Mouse (Mus musculus): ENCODE measurements around the gene Rhof. TPM values are rescaled to one million over a fixed set of nuclear protein-coding genes. Genes with fewer than 3 reads are reported as not detected.

Gene Rhof
- polyA plus RNA-seq, 1 experiment from 2014 or later, result 2.5 TPM

DNA sequence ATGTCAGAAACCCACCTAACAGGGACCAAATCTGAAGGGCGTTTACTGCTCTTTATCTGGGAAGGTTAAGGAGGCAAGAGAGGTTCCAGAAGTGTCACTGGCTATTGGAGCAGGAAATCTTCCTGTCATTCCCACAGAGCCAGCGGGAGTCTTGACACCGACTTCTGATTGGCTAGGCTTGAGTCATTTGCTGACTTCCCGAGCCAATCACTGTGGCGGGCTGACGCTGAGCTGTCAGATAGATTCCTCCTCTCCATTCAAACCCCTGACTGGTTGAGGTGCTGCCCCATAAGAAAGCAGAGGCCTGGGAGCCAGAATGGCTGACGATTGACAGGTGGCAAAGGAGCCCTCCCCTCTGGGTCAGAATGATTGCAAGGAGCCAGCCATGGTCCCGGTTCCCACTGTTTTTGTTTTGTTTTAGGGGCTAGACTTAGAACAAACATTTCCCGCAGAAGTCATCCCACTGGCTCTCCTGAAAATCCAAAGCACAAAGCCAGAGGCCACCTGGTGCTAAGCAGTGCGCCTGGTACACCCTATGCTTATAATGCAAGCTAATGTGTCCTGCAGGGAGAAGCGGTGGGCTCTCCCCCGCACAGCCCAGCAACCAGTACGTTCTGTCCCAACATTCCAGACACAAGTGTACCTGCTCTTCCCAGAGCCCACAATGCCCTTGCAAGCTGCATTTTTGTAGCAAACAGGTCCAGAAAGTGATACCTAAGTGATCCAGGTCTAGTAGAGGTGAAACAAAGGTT lies 22.9 kb downstream of the Rhof start:
- ATAC-seq (ENCODE audit: insufficient read depth) (peak; percentile 78), DNase-seq (peak; percentile 68)
- Histone ChIP-seq H3K9ac (no peak overlapping the region), H3K9me3 (ENCODE audit: low read depth, low read length) (no peaks in the 10 kb centered on the region), H3K4me3 (ENCODE audit: low read depth, low read length) (no peak overlapping the region), H3K27ac (ENCODE audit: low read depth) (no peak overlapping the region), H3K36me3 (ENCODE audit: insufficient read depth) (no peaks in the 10 kb centered on the region; the same call in 1 of the 2 replicates), H3K27me3 (ENCODE audit: insufficient read depth, low read length) (no peaks in the 10 kb centered on the region), H3K4me1 (ENCODE audit: insufficient read depth) (0 out of 2 replicates have a peak, but pooled peaks cover 3% of the 10 kb centered on the region), H3K4me2 (peak overlapping the region; percentile 18)
- WGBS, result 31% methylated on average over 13 of the region's 13 CpGs
- TF ChIP-seq CTCF (IDR thresholded peaks at IDR 0.05; ENCODE audit: low read depth), result no peak

DNA sequence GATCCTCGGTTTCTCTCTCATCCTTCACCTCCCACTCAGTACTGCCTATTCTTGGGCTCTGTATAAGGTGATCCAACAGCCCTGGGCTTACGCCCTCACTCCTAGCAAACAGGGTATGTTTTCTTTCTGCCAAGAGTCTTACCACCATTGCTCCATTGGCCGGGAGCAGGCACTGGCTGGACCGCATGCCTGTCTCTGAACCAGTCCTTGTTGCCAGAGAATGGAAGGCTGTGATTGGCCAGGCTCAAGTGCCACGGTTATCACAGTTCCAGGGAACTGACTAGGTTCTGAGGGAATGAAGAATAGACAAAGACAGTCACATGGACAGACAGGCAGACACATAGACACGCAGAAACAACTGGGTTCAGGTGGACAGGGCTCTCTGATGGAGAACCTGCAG lies 27.7 kb downstream of the Rhof start:
- H3K9ac ChIP-seq, result no peak overlapping the region
- WGBS, result 72% methylated on average over 6 of the region's 6 CpGs
- H3K36me3 ChIP-seq (ENCODE audit: insufficient read depth), result no peaks in the 10 kb centered on the region
- H3K27ac ChIP-seq (ENCODE audit: low read depth), result no peak overlapping the region
- DNase-seq (peak; percentile 18), ATAC-seq (ENCODE audit: insufficient read depth) (no peak)
- H3K4me2 ChIP-seq, result no peak overlapping the region
- no peaks in the 10 kb centered on the region for H3K9me3 ChIP-seq (ENCODE audit: low read depth, low read length)
- H3K4me1 ChIP-seq (ENCODE audit: insufficient read depth), result no peaks in the 10 kb centered on the region
- no peaks in the 10 kb centered on the region for H3K27me3 ChIP-seq (ENCODE audit: insufficient read depth, low read length)
- H3K4me3 ChIP-seq (ENCODE audit: low read depth, low read length), result no peak overlapping the region
- no peak for TF ChIP-seq CTCF (IDR thresholded peaks at IDR 0.05; ENCODE audit: low read depth)

DNA sequence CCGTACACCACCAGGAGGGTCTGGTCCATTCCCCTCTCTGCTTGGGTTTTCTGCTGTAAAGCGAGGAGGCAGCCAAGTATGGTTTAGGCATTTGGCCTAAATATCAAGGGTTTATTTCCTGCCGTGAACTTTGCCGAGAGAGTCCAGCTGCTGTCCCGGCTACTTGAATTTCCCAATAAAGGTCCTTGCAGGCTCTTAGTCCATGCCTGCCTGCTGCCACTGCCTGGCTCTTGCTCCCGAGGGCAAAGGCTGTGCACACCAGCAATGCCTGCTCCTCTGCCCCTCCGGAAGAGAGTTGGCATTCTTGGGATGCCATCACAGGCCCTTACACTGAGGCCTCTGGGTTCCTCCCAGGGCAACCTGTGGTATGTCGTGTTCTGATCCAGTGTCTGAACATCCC lies 28.9 kb downstream of the Rhof start:
- no peak for DNase-seq
- TF ChIP-seq CTCF (IDR thresholded peaks at IDR 0.05; ENCODE audit: low read depth), result no peak
- WGBS, result 54% methylated on average over 8 of the region's 8 CpGs
- no peak overlapping the region for H3K27ac ChIP-seq (ENCODE audit: low read depth)
- ATAC-seq (ENCODE audit: insufficient read depth), result no peak
- no peak overlapping the region for H3K4me2 ChIP-seq
- H3K27me3 ChIP-seq (ENCODE audit: insufficient read depth, low read length), result no peaks in the 10 kb centered on the region
- no peaks in the 10 kb centered on the region for H3K36me3 ChIP-seq (ENCODE audit: insufficient read depth)
- H3K9ac ChIP-seq, result no peak overlapping the region
- H3K4me1 ChIP-seq (ENCODE audit: insufficient read depth), result no peaks in the 10 kb centered on the region
- no peaks in the 10 kb centered on the region for H3K9me3 ChIP-seq (ENCODE audit: low read depth, low read length)
- H3K4me3 ChIP-seq (ENCODE audit: low read depth, low read length), result no peak overlapping the region

DNA sequence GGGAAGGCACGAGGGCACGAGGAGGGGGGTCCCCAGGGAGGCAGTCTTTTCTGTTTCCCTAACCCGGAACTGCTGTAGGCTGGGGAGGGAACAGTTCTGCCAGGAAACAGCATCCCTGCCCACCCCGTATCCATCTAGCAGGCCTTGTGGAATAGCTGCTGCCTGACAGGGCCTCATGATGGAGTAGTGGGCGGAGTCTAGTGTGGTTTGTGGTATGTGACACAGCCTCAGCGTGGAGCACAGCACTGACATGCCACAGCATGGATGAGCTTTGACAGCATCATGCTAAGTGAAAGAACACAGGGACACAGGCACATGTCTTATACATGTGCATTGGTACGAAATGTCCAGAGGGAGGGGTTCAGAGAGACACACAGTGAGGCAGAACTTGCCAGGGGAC lies 30.1 kb downstream of the Rhof start:
- Histone ChIP-seq H3K9ac (peak overlapping the region; percentile 20; the same call in 1 of the 2 replicates), H3K4me1 (ENCODE audit: insufficient read depth) (no peaks in the 10 kb centered on the region), H3K4me2 (no peak overlapping the region), H3K27me3 (ENCODE audit: insufficient read depth, low read length) (no peaks in the 10 kb centered on the region), H3K27ac (ENCODE audit: low read depth) (no peak overlapping the region), H3K9me3 (ENCODE audit: low read depth, low read length) (no peaks in the 10 kb centered on the region), H3K36me3 (ENCODE audit: insufficient read depth) (no peaks in the 10 kb centered on the region), H3K4me3 (ENCODE audit: low read depth, low read length) (no peak overlapping the region)
- 0 out of 2 replicates have a peak, but pooled peaks have one; percentile 44 for ATAC-seq (ENCODE audit: insufficient read depth)
- DNase-seq, result no peak
- 44% methylated on average over 7 of the region's 7 CpGs for WGBS
- no peak for TF ChIP-seq CTCF (IDR thresholded peaks at IDR 0.05; ENCODE audit: low read depth)

DNA sequence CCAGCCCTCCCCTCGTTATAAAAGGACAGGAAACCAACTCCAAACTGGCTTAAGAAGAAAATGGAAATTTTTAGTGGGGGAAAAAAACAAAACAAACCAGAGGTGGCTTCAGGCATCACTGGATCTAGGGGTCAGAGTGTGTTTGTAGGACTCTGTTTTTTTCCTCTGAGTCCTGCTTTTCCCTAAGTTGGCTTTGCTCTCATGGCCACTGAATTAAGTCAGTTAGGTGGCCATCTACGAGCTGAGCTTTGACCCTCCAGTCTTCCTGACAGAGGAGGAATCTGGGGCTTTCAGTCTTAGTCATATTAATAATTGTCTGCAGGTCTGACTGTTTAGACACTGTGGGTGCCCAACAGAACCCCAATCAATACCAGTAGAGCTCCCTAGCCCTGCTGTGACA lies 34.0 kb downstream of the Rhof start:
- Histone ChIP-seq H3K4me1 (ENCODE audit: insufficient read depth) (no peaks in the 10 kb centered on the region; the same call in 1 of the 2 replicates), H3K36me3 (ENCODE audit: insufficient read depth) (no peaks in the 10 kb centered on the region), H3K27me3 (ENCODE audit: insufficient read depth, low read length) (no peaks in the 10 kb centered on the region), H3K9me3 (ENCODE audit: low read depth, low read length) (no peaks in the 10 kb centered on the region), H3K4me3 (ENCODE audit: low read depth, low read length) (no peak overlapping the region), H3K4me2 (no peak overlapping the region), H3K27ac (ENCODE audit: low read depth) (no peak overlapping the region), H3K9ac (no peak overlapping the region)
- 69% methylated on average over 2 of the region's 2 CpGs for WGBS
- ATAC-seq (ENCODE audit: insufficient read depth) (no peak), DNase-seq (no peak)
- no peak for TF ChIP-seq CTCF (IDR thresholded peaks at IDR 0.05; ENCODE audit: low read depth)

DNA sequence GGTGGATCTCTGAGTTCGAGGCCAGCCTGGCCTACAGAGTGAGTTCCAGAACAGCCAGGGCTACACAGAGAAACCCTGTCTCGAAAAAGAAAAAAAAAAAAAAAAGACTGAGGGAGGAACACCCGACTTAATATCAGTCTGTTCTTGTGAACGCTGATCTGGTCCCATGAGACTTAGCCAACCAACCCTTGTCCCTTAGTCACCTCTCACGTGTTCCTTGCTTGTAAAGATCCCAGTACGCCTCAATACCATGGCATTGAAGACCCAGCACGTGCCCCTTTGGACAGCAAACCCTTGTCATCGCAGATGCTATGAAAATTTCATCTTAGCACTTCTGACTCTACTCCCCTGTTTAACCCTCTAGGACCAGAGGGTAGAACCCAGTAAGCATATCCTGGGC lies 36.2 kb downstream of the Rhof start:
- H3K27me3 ChIP-seq (ENCODE audit: insufficient read depth, low read length), result no peaks in the 10 kb centered on the region
- 88% methylated on average over 8 of the region's 8 CpGs for WGBS

DNA sequence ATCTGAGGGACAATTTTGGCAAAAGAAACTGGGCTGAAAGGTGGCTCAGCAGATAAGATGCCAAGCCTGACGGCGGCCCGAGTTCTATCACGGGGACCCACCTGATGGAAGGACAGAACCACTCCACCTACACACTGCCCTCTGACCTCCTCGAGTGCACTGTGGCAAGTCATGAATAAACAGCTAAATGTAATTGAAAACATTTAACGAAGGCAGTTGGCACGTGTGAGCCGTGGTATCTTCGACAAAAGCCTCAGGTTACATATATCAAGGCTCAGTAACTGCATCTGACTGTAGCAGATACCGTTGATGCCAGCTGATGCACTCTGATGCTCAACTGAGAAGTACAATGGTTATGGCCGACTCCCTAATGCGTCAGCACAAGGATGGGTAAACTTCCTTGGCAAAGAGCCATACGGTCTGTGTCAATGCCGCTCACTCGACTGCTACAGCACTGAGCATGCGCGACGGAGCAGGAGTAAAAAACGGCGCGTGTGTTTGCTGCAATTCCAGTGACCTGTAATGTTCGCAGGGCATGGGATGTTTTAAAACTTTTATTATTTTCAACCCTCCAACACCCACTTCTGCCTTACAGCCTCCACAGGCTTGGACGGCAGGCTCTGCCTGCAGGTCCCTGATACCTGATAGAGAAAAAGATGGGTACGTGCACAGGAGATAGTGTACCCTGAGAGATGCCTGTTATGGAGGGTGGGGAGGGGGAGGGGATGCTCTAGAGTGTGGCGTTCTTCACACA lies 38.1 kb downstream of the Rhof start:
- Histone ChIP-seq H3K4me2 (peak overlapping the region; percentile 37), H3K4me3 (ENCODE audit: low read depth, low read length) (no peak overlapping the region), H3K4me1 (ENCODE audit: insufficient read depth) (no peaks in the 10 kb centered on the region; the same call in 1 of the 2 replicates), H3K36me3 (ENCODE audit: insufficient read depth) (no peaks in the 10 kb centered on the region), H3K9me3 (ENCODE audit: low read depth, low read length) (no peaks in the 10 kb centered on the region), H3K27me3 (ENCODE audit: insufficient read depth, low read length) (no peaks in the 10 kb centered on the region), H3K27ac (ENCODE audit: low read depth) (no peak overlapping the region; the same call in 1 of the 2 replicates), H3K9ac (no peak overlapping the region; the same call in 1 of the 2 replicates)
- peak; percentile 71 for DNase-seq
- WGBS, result 62% methylated on average over 25 of the region's 25 CpGs
- no peak; the same call in 1 of the 2 replicates for ATAC-seq (ENCODE audit: insufficient read depth)
- TF ChIP-seq CTCF (IDR thresholded peaks at IDR 0.05; ENCODE audit: low read depth), result no peak

More for the DNA sequence above, 36.2 kb downstream of the Rhof start:
- H3K4me1 ChIP-seq (ENCODE audit: insufficient read depth), result no peaks in the 10 kb centered on the region; the same call in 1 of the 2 replicates
- no peak overlapping the region for H3K9ac ChIP-seq
- no peak overlapping the region for H3K27ac ChIP-seq (ENCODE audit: low read depth)
- no peaks in the 10 kb centered on the region for H3K9me3 ChIP-seq (ENCODE audit: low read depth, low read length)
- ATAC-seq (ENCODE audit: insufficient read depth) (no peak), DNase-seq (no peak)
- no peak for TF ChIP-seq CTCF (IDR thresholded peaks at IDR 0.05; ENCODE audit: low read depth)
- H3K4me2 ChIP-seq, result no peak overlapping the region
- H3K36me3 ChIP-seq (ENCODE audit: insufficient read depth), result no peaks in the 10 kb centered on the region
- no peak overlapping the region for H3K4me3 ChIP-seq (ENCODE audit: low read depth, low read length)
